Mouse (Mus musculus) cerebellum, adult 2 months (tissue): ENCODE data around the gene Lingo1.

Source experiments
- CTCF ChIP-seq: fragments of 200-500 bp; IDR thresholded peaks from 2 replicates; pipeline ENCODE4 v1.5.1; 2011; ENCODE audit warnings: low read depth, mild to moderate bottlenecking, control low read depth, low read length, moderate library complexity, borderline replicate concordance; ENCODE audit not compliant: insufficient read depth
- POLR2A ChIP-seq: fragments of 200-500 bp; IDR thresholded peaks from 2 replicates; pipeline ENCODE4 v1.6.1; 2011; ENCODE audit warnings: low read length, control low read depth, borderline replicate concordance; ENCODE audit not compliant: insufficient read depth

GRCm38 (mm10) chr9:56842303-56842719 is 46.0 kb upstream of the Lingo1 start:
- TF ChIP-seq CTCF (no peak), POLR2A (no peak)
